Mouse (Mus musculus): ENCODE data around the gene Il21r.

DNA sequence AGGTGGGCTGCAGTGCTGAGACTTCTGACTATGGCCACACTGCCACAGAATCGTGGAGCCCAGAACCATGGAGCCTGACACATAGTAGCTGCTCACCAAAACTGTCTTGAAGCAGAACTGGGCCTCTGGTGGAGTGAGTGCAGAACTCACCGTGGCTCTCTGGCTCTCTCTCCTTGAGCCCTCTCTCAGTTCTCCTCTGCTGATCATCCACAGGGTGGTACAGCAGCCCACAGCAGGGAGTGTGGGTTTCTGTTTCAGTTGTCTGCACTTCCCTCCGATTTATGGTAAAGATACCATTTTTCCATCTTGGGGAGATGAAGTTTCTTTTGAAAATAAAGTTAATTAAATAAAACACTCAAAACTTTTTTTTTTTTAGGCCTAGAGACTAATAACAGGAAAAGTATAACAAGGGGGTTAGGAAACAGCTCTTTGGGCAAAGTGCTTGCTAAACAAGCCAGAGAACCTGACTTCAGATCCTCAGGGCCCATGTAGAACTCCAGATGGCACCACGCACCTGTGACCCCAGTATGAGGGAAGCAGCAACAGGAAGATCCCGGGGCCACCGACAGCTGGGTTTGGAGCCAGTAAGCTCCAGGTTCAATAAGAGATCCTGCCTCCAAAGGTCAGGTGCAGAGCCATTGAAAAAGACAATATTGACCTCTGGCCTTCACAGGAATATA, 19.8 kb upstream of the Il21r start:
- TF ChIP-seq CTCF (conservative IDR thresholded peaks at IDR 0.05; ENCODE audit: insufficient read depth, insufficient read length, low read depth, low read length) (no peak), POLR2A (IDR thresholded peaks at IDR 0.05; ENCODE audit: low read depth, low read length) (no peak)
